Mouse (Mus musculus) ES-Bruce4 (cell line): ENCODE results near the gene Mlxipl. TPM values are rescaled to one million over a fixed set of nuclear protein-coding genes. Genes with fewer than 3 reads are reported as not detected.

Experiments used
- H3K27ac ChIP-seq: 2 replicates; pipeline ENCODE4 v1.5.1; 2012; ENCODE audit warnings: low read length, inconsistent platforms; ENCODE audit not compliant: insufficient read depth
- H3K27me3 ChIP-seq: 2 replicates; pipeline ENCODE4 v1.6.1; 2012; ENCODE audit warnings: mild to moderate bottlenecking, low read length, inconsistent platforms; ENCODE audit not compliant: control insufficient read depth, poor library complexity, insufficient read depth, severe bottlenecking
- H3K36me3 ChIP-seq: 2 replicates; pipeline ENCODE4 v1.6.1; 2012; ENCODE audit warnings: inconsistent platforms, mild to moderate bottlenecking, low read length, moderate library complexity; ENCODE audit not compliant: control insufficient read depth, poor library complexity, insufficient read depth, severe bottlenecking
- H3K4me1 ChIP-seq: one replicate; pipeline ENCODE4 v1.8.1; 2011; ENCODE audit warnings: low read length; ENCODE audit not compliant: control insufficient read depth, insufficient read depth
- H3K4me3 ChIP-seq: 2 replicates; pipeline ENCODE4 v1.5.1; 2011; ENCODE audit warnings: low read depth, mild to moderate bottlenecking, low read length
- H3K9ac ChIP-seq: 2 replicates; pipeline ENCODE4 v1.6.1; 2012; ENCODE audit warnings: low read depth, mild to moderate bottlenecking, inconsistent platforms; ENCODE audit not compliant: poor library complexity, severe bottlenecking
- H3K9me3 ChIP-seq: replicated peaks from 2 replicates; pipeline ENCODE4 v1.6.1; 2012; ENCODE audit warnings: mild to moderate bottlenecking, low read length, inconsistent platforms; ENCODE audit not compliant: control insufficient read depth, poor library complexity, insufficient read depth, severe bottlenecking
- CTCF ChIP-seq: IDR thresholded peaks from one replicate; pipeline ENCODE4 v1.8.1; 2011; ENCODE audit warnings: low read depth, low read length
- EP300 ChIP-seq: IDR thresholded peaks from 2 replicates; pipeline ENCODE4 v1.6.1; 2011; ENCODE audit warnings: low read depth, low read length; ENCODE audit not compliant: insufficient read depth
- POLR2A ChIP-seq: IDR thresholded peaks from one replicate; pipeline ENCODE4 v1.8.1; 2011; ENCODE audit warnings: low read length; ENCODE audit not compliant: insufficient read depth
- polyA plus RNA-seq: library from polyadenylated mRNA; stranded (reverse); fragments of >200 nt; gene quantifications from 2 replicates; pipeline ENCODE4 v1.2.4, GENCODE M21; 2011; ENCODE audit warnings: low read depth; ENCODE audit not compliant: missing spikeins, insufficient read depth, insufficient read length

The Mlxipl gene
- polyA plus RNA-seq, 1 experiment = 3.8 TPM

DNA sequence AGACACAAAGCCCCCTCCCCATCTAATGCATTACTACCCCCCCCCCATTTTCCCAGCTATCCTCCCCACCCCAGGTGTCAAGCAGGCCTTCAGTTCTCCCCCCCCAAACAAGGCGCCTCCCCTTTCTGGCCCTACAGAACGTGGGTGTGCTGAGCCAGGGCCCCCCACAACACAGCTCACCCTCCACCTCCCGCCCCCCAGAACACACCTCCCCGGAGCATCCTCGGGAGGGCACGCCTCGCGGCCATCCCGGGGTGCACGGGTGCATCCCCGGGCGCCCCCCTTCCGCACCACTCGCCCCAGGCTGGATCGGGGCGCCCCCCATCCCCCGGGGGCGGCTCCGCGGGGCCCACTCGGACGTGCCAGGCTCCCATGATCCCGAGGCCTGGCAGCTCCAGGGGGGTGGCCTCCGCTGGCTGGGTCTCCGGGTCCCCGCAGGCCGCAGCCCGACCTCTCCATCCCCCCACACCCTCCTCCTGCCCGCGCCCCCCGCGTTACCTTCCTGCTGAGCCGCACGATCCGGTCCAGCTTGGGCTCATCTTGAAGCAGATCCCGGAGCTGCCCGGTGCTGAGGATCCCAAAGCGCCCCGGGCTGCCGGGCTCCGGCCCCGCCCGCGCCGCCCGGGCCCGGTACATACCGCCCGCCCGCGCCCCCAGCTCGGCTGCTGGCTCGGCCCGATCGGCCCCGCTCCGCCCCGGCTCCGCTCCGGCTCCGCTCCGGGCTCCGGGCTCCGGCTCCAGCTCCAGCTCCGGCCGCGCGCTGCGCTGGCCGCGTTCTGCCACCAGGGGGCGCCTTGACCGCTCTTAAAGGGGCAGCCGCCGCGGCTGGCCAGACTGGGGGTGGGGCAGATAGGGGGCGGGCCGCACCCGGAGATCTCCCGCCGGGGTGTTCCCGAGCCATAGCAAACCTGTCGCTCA, 11.9 kb upstream of the Mlxipl start, which contains the start of gene Vps37d:
Gene Vps37d, minus strand, starts transcription at position 703 of the 918 bp plus-strand sequence.
- TF ChIP-seq CTCF (peak; percentile 58), POLR2A (no peak), EP300 (no peak)
- peak within 1 kb of the TSS; percentile 97 for H3K9ac ChIP-seq
- H3K36me3 ChIP-seq = no peaks in the 10 kb centered on the region
- peaks cover 7% of the 10 kb centered on the region for H3K4me1 ChIP-seq
- no peak within 1 kb of the TSS for H3K27ac ChIP-seq
- no peaks in the 10 kb centered on the region for H3K9me3 ChIP-seq
- no peaks in the 10 kb centered on the region for H3K27me3 ChIP-seq
- peak within 1 kb of the TSS; percentile 73 for H3K4me3 ChIP-seq

DNA sequence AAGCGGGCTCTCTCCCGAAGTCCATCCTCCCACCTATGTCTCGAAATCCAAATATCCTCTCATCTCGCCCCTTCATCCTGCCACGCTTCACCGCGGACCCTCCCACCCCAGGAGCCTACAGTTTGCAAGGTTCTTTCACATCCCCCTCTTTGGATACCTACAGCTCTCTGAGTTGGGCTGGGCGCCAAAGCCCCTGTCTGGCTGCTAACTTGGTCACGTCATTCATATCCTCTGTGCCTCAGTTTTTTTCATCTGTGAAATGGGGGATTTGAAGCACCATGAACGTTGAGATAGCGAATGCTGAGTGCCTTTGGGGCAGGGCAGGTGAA, 11.2 kb upstream of the Mlxipl start:
- H3K9ac ChIP-seq = peak overlapping the region; percentile 97; the same call in 1 of the 2 replicates

DNA sequence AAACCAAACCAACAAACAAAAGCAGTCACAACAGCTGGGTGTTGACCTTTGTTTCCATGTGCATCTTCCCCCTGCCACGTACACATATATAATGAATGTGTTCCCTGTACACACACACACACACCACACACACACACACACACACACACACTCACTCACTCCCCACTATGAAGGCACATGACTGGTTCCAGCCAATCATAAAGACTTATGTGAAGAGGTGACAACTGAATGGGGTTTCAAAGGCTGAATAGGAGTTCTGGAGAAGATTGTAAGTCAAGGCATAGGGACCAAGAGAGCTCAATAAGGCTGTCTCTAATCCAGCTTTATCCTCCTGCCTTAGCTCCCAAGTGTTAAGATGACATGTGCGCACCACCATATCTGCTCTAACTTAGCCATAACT, 10.1 kb upstream of the Mlxipl start:
- Histone ChIP-seq H3K9me3 (no peaks in the 10 kb centered on the region), H3K27ac (no peak overlapping the region), H3K27me3 (no peaks in the 10 kb centered on the region), H3K4me3 (no peak overlapping the region), H3K36me3 (no peaks in the 10 kb centered on the region), H3K4me1 (peaks cover 5% of the 10 kb centered on the region), H3K9ac (no peak overlapping the region)
- TF ChIP-seq CTCF = no peak
- TF ChIP-seq POLR2A = no peak
- TF ChIP-seq EP300 = no peak

More for the DNA sequence above, 11.2 kb upstream of the Mlxipl start:
- H3K4me3 ChIP-seq = peak overlapping the region; percentile 60
- TF ChIP-seq EP300 (no peak), CTCF (no peak), POLR2A (no peak)
- H3K9me3 ChIP-seq = no peaks in the 10 kb centered on the region
- H3K27ac ChIP-seq = no peak overlapping the region
- H3K4me1 ChIP-seq = peaks cover 7% of the 10 kb centered on the region
- H3K27me3 ChIP-seq = no peaks in the 10 kb centered on the region
- H3K36me3 ChIP-seq = no peaks in the 10 kb centered on the region

DNA sequence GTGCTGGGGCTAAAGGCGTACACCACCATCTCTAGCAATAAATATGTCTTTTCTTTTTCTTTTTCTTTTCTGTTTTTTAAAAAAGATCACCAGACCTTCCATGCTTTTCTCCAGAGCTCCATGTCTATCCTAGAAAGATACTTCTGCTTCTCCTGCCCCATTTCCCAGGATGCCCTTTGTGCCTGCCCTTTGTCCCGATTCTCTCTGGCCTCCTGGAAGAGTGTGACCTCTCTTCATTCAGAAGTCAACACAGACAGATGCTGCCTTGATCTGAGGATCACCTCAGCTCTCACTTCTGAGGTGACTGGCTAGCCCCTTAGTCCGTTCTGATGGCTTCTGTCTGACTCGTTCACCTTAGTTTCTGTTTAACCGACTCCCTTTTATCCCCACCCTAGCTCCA, 9.2 kb upstream of the Mlxipl start:
- Histone ChIP-seq H3K4me3 (no peak overlapping the region), H3K9me3 (no peaks in the 10 kb centered on the region), H3K27ac (no peak overlapping the region), H3K27me3 (no peaks in the 10 kb centered on the region), H3K9ac (no peak overlapping the region), H3K36me3 (no peaks in the 10 kb centered on the region), H3K4me1 (peaks cover 5% of the 10 kb centered on the region)
- TF ChIP-seq CTCF = no peak
- TF ChIP-seq POLR2A = no peak
- no peak for TF ChIP-seq EP300

DNA sequence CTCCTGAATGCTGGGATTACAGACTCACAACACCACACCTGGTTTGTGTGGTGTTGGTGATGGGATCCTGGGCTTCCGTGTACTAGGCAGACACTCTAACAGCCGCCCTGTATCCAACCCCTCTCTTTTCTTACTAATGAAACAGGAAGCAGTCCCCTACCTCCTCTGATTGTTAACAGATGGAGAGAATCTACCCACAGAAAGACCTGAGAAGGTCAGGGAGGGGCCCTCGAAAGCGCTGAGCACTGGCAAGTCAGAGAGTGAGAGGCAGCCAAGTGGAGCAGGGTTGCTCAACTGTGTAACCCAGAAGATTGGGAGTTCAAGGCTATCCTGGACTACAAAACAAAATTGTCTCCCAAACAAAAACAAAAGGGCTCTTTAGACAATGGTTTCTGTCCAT, 2.8 kb upstream of the Mlxipl start:
- TF ChIP-seq EP300 (no peak), CTCF (no peak), POLR2A (no peak)
- no peaks in the 10 kb centered on the region for H3K4me1 ChIP-seq
- H3K4me3 ChIP-seq = no peak overlapping the region
- H3K36me3 ChIP-seq = no peaks in the 10 kb centered on the region
- H3K9me3 ChIP-seq = no peaks in the 10 kb centered on the region
- peaks cover 1% of the 10 kb centered on the region for H3K27me3 ChIP-seq
- no peak overlapping the region for H3K27ac ChIP-seq
- no peak overlapping the region for H3K9ac ChIP-seq

DNA sequence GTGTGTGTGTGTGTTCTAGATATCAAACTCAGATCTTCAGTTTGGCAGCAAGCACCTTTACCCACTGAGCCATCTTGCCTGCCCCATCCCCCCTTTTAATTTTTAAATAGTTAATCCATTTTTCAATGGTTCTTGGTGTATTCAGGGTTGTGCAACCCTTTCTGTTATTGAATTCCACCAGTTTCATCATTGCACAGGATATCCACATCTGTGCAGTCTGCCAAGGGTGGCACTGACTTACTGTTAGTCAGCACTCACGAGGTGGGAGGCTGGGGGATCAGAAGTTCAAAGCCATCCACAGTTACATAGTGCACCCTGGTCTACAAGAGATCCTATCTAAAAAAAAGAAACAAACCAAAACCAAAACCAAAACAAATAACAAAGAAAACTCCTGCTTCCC, 11.3 kb downstream of the Mlxipl start:
- H3K9me3 ChIP-seq = no peaks in the 10 kb centered on the region
- no peak overlapping the region for H3K4me3 ChIP-seq
- no peaks in the 10 kb centered on the region for H3K36me3 ChIP-seq
- H3K27me3 ChIP-seq = no peaks in the 10 kb centered on the region
- H3K4me1 ChIP-seq = no peaks in the 10 kb centered on the region
- TF ChIP-seq CTCF = no peak
- no peak for TF ChIP-seq EP300
- no peak for TF ChIP-seq POLR2A
- no peak overlapping the region for H3K9ac ChIP-seq
- H3K27ac ChIP-seq = no peak overlapping the region
